Mouse (Mus musculus) left cerebral cortex, adult 8-10 months (tissue): ENCODE measurements around the gene Vcl. TPM values are rescaled to one million over a fixed set of nuclear protein-coding genes. Genes with fewer than 3 reads are reported as not detected.

ENCODE experiments used
- DNase-seq, 2 experiments: peaks; one replicate each; pipeline ENCODE4 v3.0.0; 2022; ENCODE audit warnings: low spot score in 2 of 2
- total RNA-seq, 4 experiments: library from RNA; stranded (reverse); gene quantifications; 2 replicates each; pipeline ENCODE4 v1.2.4; 2022

Gene Vcl
- total RNA-seq, 4 experiments from 2014 or later = 21.1 to 23.8 (median 22.5) TPM

- no peak for DNase-seq
Measured at GRCm38 (mm10) chr14:21062766-21063513, 133.7 kb downstream of the Vcl start.

GRCm38 (mm10) chr14:21064321-21064720 lies 135.1 kb downstream of the Vcl start:
- no peak for DNase-seq

GRCm38 (mm10) chr14:21065490-21066162 lies 136.4 kb downstream of the Vcl start:
- peak in 1 of 2 experiments; percentile 36 for DNase-seq

- no peak for DNase-seq
Measured at GRCm38 (mm10) chr14:21069594-21069993, 140.4 kb downstream of the Vcl start.

- no peak for DNase-seq
Measured at GRCm38 (mm10) chr14:21073981-21074380, 144.8 kb downstream of the Vcl start.

GRCm38 (mm10) chr14:21074398-21075320 lies 145.5 kb downstream of the Vcl start:
- DNase-seq = no peak

GRCm38 (mm10) chr14:21075751-21076500 lies 146.7 kb downstream of the Vcl start:
- DNase-seq = peak; percentile 85 to 86

GRCm38 (mm10) chr14:21076501-21077194 lies 147.4 kb downstream of the Vcl start:
- DNase-seq = no peak

GRCm38 (mm10) chr14:21077939-21078338 lies 148.7 kb downstream of the Vcl start:
- DNase-seq = no peak

GRCm38 (mm10) chr14:21078511-21078910 lies 149.3 kb downstream of the Vcl start:
- DNase-seq = no peak

GRCm38 (mm10) chr14:21082823-21083222 lies 153.6 kb downstream of the Vcl start:
- DNase-seq = no peak

Other genes starting within 250 kb of the Vcl start
- 10 to 100 TPM; 14.4 to 15.4 (median 15.1) TPM for gene Fut11, start 234.4 kb upstream of the Vcl start, total RNA-seq
- 10 to 100 TPM; 44.0 to 50.6 (median 49.5) TPM for gene Chchd1, start 226.4 kb upstream of the Vcl start, total RNA-seq
- gene Zswim8, start 221.8 kb upstream of the Vcl start, total RNA-seq = 100 to 1,000 TPM; 149 to 168 (median 158) TPM
- 10 to 100 TPM; 17.3 to 22.4 (median 20.1) TPM for gene Ndst2, start 194.8 kb upstream of the Vcl start, total RNA-seq
- 100 to 1,000 TPM; 341 to 406 (median 386) TPM for gene Camk2g, start 135.3 kb upstream of the Vcl start, total RNA-seq
- gene Plau, start 92.7 kb upstream of the Vcl start, total RNA-seq = 10 to 100 TPM in 2 of 4 experiments, 1 to 10 TPM in 2; 6.6 to 19.8 (median 10.3) TPM
- gene Ap3m1, start 123.1 kb downstream of the Vcl start, total RNA-seq = 10 to 100 TPM; 56.2 to 70.4 (median 64.6) TPM
- 10 to 100 TPM; 76.2 to 82.1 (median 79.9) TPM for gene Adk, start 123.2 kb downstream of the Vcl start, total RNA-seq